Mouse (Mus musculus): Measurements from ENCODE around the gene Tgfb2.

The Tgfb2 gene

GRCm38 (mm10) chr1:186702391-186703255, 3.2 kb downstream of the Tgfb2 start:
- no peak for DNase-seq

- DNase-seq: no peak
Observed at GRCm38 (mm10) chr1:186701206-186701905, 4.4 kb downstream of the Tgfb2 start.

GRCm38 (mm10) chr1:186700496-186700895, 5.3 kb downstream of the Tgfb2 start:
- no peak for DNase-seq

GRCm38 (mm10) chr1:186698583-186699338, 7.0 kb downstream of the Tgfb2 start:
- DNase-seq: no peak

GRCm38 (mm10) chr1:186696231-186696630, 9.6 kb downstream of the Tgfb2 start:
- DNase-seq: no peak

- DNase-seq: no peak
Observed at GRCm38 (mm10) chr1:186695361-186695760, 10.4 kb downstream of the Tgfb2 start.

GRCm38 (mm10) chr1:186692370-186692769, 13.4 kb downstream of the Tgfb2 start:
- DNase-seq: no peak

GRCm38 (mm10) chr1:186691708-186692107, 14.1 kb downstream of the Tgfb2 start:
- no peak for DNase-seq

GRCm38 (mm10) chr1:186684041-186684440, 21.7 kb downstream of the Tgfb2 start:
- DNase-seq: no peak

GRCm38 (mm10) chr1:186682606-186683005, 23.2 kb downstream of the Tgfb2 start:
- no peak for DNase-seq

- no peak for DNase-seq
Observed at GRCm38 (mm10) chr1:186677614-186678013, 28.2 kb downstream of the Tgfb2 start.

GRCm38 (mm10) chr1:186676199-186676598, 29.6 kb downstream of the Tgfb2 start:
- DNase-seq: no peak

- DNase-seq: no peak
Observed at GRCm38 (mm10) chr1:186675263-186675662, 30.5 kb downstream of the Tgfb2 start.

- no peak for DNase-seq
Observed at GRCm38 (mm10) chr1:186674621-186675020, 31.2 kb downstream of the Tgfb2 start.

- no peak for DNase-seq
Observed at GRCm38 (mm10) chr1:186673166-186673565, 32.6 kb downstream of the Tgfb2 start.

GRCm38 (mm10) chr1:186663412-186663811, 42.4 kb downstream of the Tgfb2 start:
- no peak for DNase-seq

- no peak for DNase-seq
Observed at GRCm38 (mm10) chr1:186662996-186663395, 42.8 kb downstream of the Tgfb2 start.

- DNase-seq: no peak
Observed at GRCm38 (mm10) chr1:186661206-186661921, 44.4 kb downstream of the Tgfb2 start.

GRCm38 (mm10) chr1:186658783-186659182, 47.0 kb downstream of the Tgfb2 start:
- DNase-seq: no peak

GRCm38 (mm10) chr1:186657559-186658219, 48.1 kb downstream of the Tgfb2 start:
- DNase-seq: no peak

- DNase-seq: no peak
Observed at GRCm38 (mm10) chr1:186656732-186657329, 49.0 kb downstream of the Tgfb2 start.

GRCm38 (mm10) chr1:186656201-186656600, 49.6 kb downstream of the Tgfb2 start:
- no peak for DNase-seq

Measured in cerebellum, adult 18-20 months (tissue).